Mouse (Mus musculus) gastrocnemius, postnatal 4 days (tissue): ENCODE results near the gene Gm17019. TPM values are rescaled to one million over a fixed set of nuclear protein-coding genes. Genes with fewer than 3 reads are reported as not detected.
"Not testable (repeated sequence)": the region's sequence is repeated elsewhere in the genome, so short reads cannot be mapped to it uniquely, and the experiment has no call there.

Source experiments
- DNase-seq, 2 experiments: peaks; one replicate each; pipeline ENCODE4 v3.0.0; 2021 to 2022; ENCODE audit warnings: low spot score in 2 of 2, mixed read lengths in 2 of 2
- long read RNA-seq, 2 experiments: library from polyadenylated mRNA; stranded (forward); transcript quantifications; one replicate each; pipeline ENCODE4 v2.0.0; 2021
- total RNA-seq, 2 experiments: library from RNA; stranded (reverse); gene quantifications; 2 replicates each; pipeline ENCODE4 v1.2.3; 2021

The Gm17019 gene
- total RNA-seq = not detected
- long read RNA-seq, experiment 1 = 0 reads
- long read RNA-seq, experiment 2 = 0 reads

GRCm38 (mm10) chr5:15032898-15033297, at the start of gene Gm17019:
Gene Gm17019 (minus strand): TSS chr5:15032998.
- DNase-seq = not testable (repeated sequence)

- not testable (repeated sequence) for DNase-seq
Observed at GRCm38 (mm10) chr5:15062385-15062715, 29.6 kb upstream of the Gm17019 start.

- not testable (repeated sequence) for DNase-seq
Observed at GRCm38 (mm10) chr5:15061638-15062384, 29.0 kb upstream of the Gm17019 start.

GRCm38 (mm10) chr5:15054151-15055025, 21.6 kb upstream of the Gm17019 start:
- DNase-seq = not testable (repeated sequence)

GRCm38 (mm10) chr5:15053606-15053962, 20.8 kb upstream of the Gm17019 start:
- not testable (repeated sequence) for DNase-seq

GRCm38 (mm10) chr5:15052945-15053605, 20.3 kb upstream of the Gm17019 start:
- DNase-seq = not testable (repeated sequence)

- DNase-seq = not testable (repeated sequence)
Observed at GRCm38 (mm10) chr5:15050807-15051206, 18.0 kb upstream of the Gm17019 start.

- not testable (repeated sequence) for DNase-seq
Observed at GRCm38 (mm10) chr5:15044830-15045767, 12.3 kb upstream of the Gm17019 start.

- DNase-seq = not testable (repeated sequence)
Observed at GRCm38 (mm10) chr5:15040784-15041183, 8.0 kb upstream of the Gm17019 start.

- not testable (repeated sequence) for DNase-seq
Observed at GRCm38 (mm10) chr5:15039984-15040383, 7.2 kb upstream of the Gm17019 start.

GRCm38 (mm10) chr5:15024316-15024715, 8.5 kb downstream of the Gm17019 start:
- DNase-seq = not testable (repeated sequence)

GRCm38 (mm10) chr5:15020067-15020466, 12.7 kb downstream of the Gm17019 start:
- DNase-seq = not testable (repeated sequence)

GRCm38 (mm10) chr5:15010639-15011582, 21.9 kb downstream of the Gm17019 start:
- not testable (repeated sequence) for DNase-seq

GRCm38 (mm10) chr5:15006907-15007306, 25.9 kb downstream of the Gm17019 start:
- DNase-seq = not testable (repeated sequence)

GRCm38 (mm10) chr5:15006288-15006687, 26.5 kb downstream of the Gm17019 start:
- not testable (repeated sequence) for DNase-seq

GRCm38 (mm10) chr5:15005584-15005983, 27.2 kb downstream of the Gm17019 start:
- DNase-seq = not testable (repeated sequence)

GRCm38 (mm10) chr5:15004569-15005562, 27.9 kb downstream of the Gm17019 start:
- not testable (repeated sequence) for DNase-seq

- DNase-seq = not testable (repeated sequence)
Observed at GRCm38 (mm10) chr5:14998077-14998476, 34.7 kb downstream of the Gm17019 start.
